Mouse (Mus musculus): ENCODE measurements around the gene Mn1. TPM values are rescaled to one million over a fixed set of nuclear protein-coding genes. Genes with fewer than 3 reads are reported as not detected.
A peak's percentile ranks its signal among the peaks of the same experiment; 100 is the strongest.

Mn1 gene
- polyA plus RNA-seq, 1 experiment from 2014 or later, result 11.9 TPM

DNA sequence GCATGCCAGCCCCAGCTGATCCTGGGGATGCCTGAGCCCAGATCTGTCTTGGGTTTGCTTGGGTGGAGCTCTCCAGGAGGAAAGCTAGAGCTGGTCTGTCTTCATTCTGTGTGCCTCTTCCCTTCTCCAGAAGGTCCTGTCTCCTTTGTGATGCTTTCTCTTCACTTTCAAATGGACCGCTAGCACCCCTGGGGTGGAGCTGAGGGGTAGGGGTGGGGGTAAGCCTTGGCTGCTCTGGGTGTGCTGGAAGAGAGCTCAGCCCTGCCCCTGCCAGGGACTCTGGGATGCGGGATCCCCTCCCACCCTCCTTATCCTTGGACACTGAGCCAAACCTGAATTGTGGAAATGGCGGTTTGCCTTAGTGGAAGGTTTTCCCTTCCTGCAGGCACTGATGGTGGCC lies 21.2 kb downstream of the Mn1 start:
- whole genome bisulfite sequencing, result 70% methylated on average over 3 of the region's 3 CpGs
- Histone ChIP-seq H3K27ac (no peak overlapping the region), H3K4me2 (no peak overlapping the region), H3K9ac (no peak overlapping the region), H3K4me3 (replicated peaks) (no peak overlapping the region), H3K27me3 (replicated peaks) (no peaks in the 10 kb centered on the region), H3K4me1 (peaks cover 25% of the 10 kb centered on the region), H3K36me3 (no peaks in the 10 kb centered on the region), H3K9me3 (no peaks in the 10 kb centered on the region)
- no peak for ATAC-seq (ENCODE audit: insufficient read depth, low FRiP score, low read depth)

DNA sequence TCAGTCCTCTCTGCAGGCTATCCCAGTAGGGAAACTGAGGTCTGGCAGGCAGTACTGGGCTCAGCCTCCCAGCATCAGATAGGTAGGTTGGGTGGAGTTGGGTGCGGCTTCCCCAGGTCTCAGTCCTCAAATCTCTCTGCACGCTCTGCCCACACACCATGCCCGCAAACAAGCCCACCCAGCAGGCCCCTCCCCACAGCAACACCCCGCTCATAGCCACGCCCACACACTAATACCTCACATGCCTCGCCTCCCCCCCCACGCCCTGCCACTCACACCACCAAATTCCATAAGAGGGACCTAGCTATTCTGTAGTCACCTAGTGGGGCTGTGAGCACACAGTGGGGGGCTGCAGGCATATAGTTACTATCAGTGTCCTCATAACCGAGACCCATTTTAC lies 21.7 kb downstream of the Mn1 start:
- Histone ChIP-seq H3K4me3 (replicated peaks) (no peak overlapping the region), H3K27ac (no peak overlapping the region), H3K27me3 (replicated peaks) (no peaks in the 10 kb centered on the region), H3K4me1 (peaks cover 22% of the 10 kb centered on the region), H3K4me2 (no peak overlapping the region), H3K9ac (no peak overlapping the region), H3K9me3 (no peaks in the 10 kb centered on the region), H3K36me3 (no peaks in the 10 kb centered on the region)
- ATAC-seq (ENCODE audit: insufficient read depth, low FRiP score, low read depth), result no peak
- 87% methylated on average over 8 of the region's 8 CpGs for WGBS

DNA sequence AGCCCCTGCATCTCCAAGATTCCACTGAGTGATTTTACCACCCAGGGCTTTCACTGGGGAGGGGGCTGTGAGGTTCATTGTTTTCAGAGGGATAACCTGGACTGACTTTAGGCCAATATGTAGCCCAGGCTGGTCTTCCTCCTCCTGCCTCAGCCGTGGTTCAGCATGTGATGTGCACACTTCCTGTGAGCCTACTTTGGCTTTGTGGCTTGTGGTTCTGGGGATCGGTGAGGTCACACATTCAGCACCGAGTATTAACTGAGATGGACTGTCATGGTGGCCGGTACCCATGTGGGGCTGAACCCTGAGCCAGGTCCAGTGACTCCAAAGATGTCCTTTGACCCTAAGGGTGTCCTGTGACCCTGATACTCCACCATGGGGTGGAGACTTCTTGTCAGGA lies 23.1 kb downstream of the Mn1 start:
- no peaks in the 10 kb centered on the region for H3K36me3 ChIP-seq
- H3K9ac ChIP-seq, result no peak overlapping the region
- peaks cover 9% of the 10 kb centered on the region; the same call in 1 of the 2 replicates for H3K4me1 ChIP-seq
- 73% methylated on average over 4 of the region's 4 CpGs for WGBS
- no peak overlapping the region for H3K4me3 ChIP-seq (replicated peaks)
- ATAC-seq (ENCODE audit: insufficient read depth, low FRiP score, low read depth), result no peak
- no peak overlapping the region for H3K4me2 ChIP-seq
- H3K27ac ChIP-seq, result no peak overlapping the region
- H3K9me3 ChIP-seq, result no peaks in the 10 kb centered on the region
- no peaks in the 10 kb centered on the region for H3K27me3 ChIP-seq (replicated peaks)

DNA sequence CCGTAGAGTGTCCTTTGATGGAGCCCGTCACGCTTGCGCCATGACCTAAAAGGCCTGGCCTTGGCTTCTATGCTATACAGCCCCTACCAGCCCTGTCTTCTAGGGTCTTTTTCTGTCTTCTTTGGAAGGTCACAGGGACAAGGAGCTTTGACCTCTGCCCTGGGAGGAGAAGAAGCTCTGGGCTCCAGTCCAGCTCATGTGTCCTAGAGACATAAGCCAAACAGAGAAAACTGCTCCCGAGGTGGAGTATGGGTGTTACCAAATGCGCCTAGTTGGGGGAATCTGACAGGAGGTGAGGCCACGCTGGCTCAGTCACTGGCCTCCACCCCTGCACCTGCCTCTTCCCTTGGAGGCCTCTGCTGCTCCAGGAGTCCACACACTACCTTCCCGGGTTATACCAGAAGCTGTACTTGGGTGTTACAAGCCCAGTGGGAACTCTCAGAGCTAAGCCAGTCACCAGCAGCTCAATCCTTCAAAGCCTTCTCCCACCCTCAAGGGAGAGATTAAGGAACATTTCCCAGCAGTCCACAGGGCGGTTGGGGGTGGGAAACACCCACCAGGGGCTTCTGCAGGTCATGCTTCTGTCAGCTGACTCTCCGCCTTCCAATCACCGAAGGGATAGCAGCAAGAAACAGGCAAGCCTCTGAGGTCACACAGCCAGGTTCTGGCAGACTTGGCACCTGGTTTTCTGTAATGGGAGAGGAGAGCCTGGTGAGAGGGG lies 25.1 kb downstream of the Mn1 start:
- WGBS, result 73% methylated on average over 11 of the region's 11 CpGs
- H3K9ac ChIP-seq, result no peak overlapping the region

DNA sequence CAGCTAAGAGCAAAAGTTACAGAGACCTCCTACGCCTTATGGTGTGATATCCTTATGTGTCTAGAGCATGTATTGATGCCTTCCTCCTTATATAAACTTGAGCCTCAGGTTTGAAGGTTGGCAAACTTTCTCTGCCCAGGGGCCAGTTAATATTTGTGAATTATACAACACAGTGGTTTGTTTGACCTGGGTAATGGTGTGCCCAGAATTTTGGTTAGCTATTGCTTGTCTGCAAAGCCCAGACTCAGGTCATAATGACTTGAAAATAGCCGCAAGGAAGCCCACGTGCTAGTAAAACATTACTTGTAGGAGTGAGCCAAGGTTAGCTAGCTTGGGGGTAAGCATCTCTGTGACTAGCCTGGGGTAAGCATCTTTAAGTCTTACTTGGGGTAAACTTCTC lies 26.5 kb downstream of the Mn1 start:
- WGBS, result 88% methylated on average over 3 of the region's 3 CpGs
- Histone ChIP-seq H3K27me3 (replicated peaks) (no peaks in the 10 kb centered on the region), H3K4me3 (replicated peaks) (no peak overlapping the region), H3K36me3 (no peaks in the 10 kb centered on the region), H3K9ac (no peak overlapping the region), H3K9me3 (no peaks in the 10 kb centered on the region), H3K4me1 (peaks cover 9% of the 10 kb centered on the region; the same call in 1 of the 2 replicates), H3K27ac (no peak overlapping the region), H3K4me2 (no peak overlapping the region)
- no peak for ATAC-seq (ENCODE audit: insufficient read depth, low FRiP score, low read depth)

More for the DNA sequence above, 25.1 kb downstream of the Mn1 start:
- Histone ChIP-seq H3K9me3 (no peaks in the 10 kb centered on the region), H3K4me1 (peaks cover 9% of the 10 kb centered on the region; the same call in 1 of the 2 replicates), H3K27ac (no peak overlapping the region), H3K4me3 (replicated peaks) (no peak overlapping the region), H3K4me2 (no peak overlapping the region), H3K27me3 (replicated peaks) (no peaks in the 10 kb centered on the region), H3K36me3 (no peaks in the 10 kb centered on the region)
- no peak for ATAC-seq (ENCODE audit: insufficient read depth, low FRiP score, low read depth)

DNA sequence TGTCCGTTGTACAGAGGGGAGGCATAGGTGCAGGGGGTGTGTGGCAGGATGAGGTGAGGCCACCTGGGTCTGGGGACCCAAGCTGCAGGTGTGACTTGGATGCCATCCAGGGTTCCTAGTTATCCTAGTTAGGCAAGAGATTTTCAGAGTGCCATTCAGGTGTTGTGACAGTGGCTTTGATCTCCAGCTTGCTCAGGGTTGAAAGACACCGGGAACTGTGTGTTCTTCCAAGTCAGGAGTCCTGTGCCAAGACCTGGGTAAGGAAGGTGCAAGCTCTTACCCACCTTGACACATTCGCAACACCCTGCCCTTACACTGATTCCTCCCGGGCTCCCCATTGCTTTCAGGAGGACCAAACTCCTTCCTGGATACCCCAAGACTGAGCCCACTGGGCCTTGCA lies 27.2 kb downstream of the Mn1 start:
- H3K27me3 ChIP-seq (replicated peaks), result no peaks in the 10 kb centered on the region
- H3K9ac ChIP-seq, result no peak overlapping the region
- WGBS, result 75% methylated on average over 4 of the region's 4 CpGs
- no peaks in the 10 kb centered on the region for H3K36me3 ChIP-seq
- H3K4me3 ChIP-seq (replicated peaks), result no peak overlapping the region
- ATAC-seq (ENCODE audit: insufficient read depth, low FRiP score, low read depth), result no peak
- no peaks in the 10 kb centered on the region for H3K9me3 ChIP-seq
- peaks cover 9% of the 10 kb centered on the region; the same call in 1 of the 2 replicates for H3K4me1 ChIP-seq
- no peak overlapping the region for H3K4me2 ChIP-seq
- no peak overlapping the region for H3K27ac ChIP-seq

DNA sequence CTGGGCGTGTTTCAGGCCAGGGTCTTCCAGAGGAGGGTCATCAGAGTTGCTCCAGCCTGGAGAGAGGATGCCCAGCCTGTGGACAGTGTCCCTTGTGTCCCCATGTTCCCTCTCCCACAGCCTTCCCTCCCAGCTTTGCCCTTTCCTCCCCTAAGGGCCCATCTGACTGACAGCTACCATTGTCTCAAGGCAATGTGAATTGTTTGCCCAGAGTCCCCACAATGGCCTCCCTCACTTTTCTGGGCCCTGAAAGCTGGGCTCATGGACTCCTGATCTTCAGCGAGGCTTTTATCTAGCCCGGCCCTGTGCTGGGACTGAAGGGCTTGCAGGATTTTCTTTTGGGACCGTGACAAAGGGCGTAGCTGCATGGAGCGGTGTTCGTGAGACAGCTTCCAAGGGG lies 29.5 kb downstream of the Mn1 start:
- H3K4me1 ChIP-seq, result peaks cover 6% of the 10 kb centered on the region; the same call in 1 of the 2 replicates
- no peaks in the 10 kb centered on the region for H3K36me3 ChIP-seq
- ATAC-seq (ENCODE audit: insufficient read depth, low FRiP score, low read depth), result no peak
- no peak overlapping the region for H3K4me2 ChIP-seq
- H3K27ac ChIP-seq, result no peak overlapping the region
- no peak overlapping the region for H3K9ac ChIP-seq
- no peaks in the 10 kb centered on the region for H3K27me3 ChIP-seq (replicated peaks)
- no peaks in the 10 kb centered on the region for H3K9me3 ChIP-seq
- 70% methylated on average over 7 of the region's 7 CpGs for WGBS
- no peak overlapping the region for H3K4me3 ChIP-seq (replicated peaks)

DNA sequence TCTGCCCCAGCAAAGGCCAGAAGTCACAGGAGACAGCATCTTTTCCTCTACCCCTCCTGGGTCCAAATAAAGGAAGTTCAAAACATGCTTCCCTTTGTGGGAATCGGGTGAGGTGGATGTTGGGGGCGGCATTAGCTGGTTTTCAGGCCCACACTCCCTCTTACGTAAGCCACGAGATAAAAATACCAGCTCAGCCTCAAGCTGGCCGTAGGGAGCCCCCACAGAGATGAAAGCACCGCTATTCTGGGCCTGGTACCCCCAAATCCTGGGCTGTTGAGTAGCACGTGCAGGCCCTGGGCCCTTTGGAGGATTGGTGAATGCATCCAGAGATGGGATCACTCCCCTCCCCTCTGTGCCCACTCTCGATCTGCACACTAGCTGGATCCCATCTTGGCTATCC lies 32.5 kb downstream of the Mn1 start:
- Histone ChIP-seq H3K4me3 (replicated peaks) (no peak overlapping the region), H3K4me2 (no peak overlapping the region), H3K27ac (no peak overlapping the region), H3K36me3 (no peaks in the 10 kb centered on the region), H3K9ac (no peak overlapping the region), H3K9me3 (no peaks in the 10 kb centered on the region), H3K4me1 (no peaks in the 10 kb centered on the region), H3K27me3 (replicated peaks) (no peaks in the 10 kb centered on the region)
- 64% methylated on average over 8 of the region's 8 CpGs for WGBS
- no peak for ATAC-seq (ENCODE audit: insufficient read depth, low FRiP score, low read depth)

DNA sequence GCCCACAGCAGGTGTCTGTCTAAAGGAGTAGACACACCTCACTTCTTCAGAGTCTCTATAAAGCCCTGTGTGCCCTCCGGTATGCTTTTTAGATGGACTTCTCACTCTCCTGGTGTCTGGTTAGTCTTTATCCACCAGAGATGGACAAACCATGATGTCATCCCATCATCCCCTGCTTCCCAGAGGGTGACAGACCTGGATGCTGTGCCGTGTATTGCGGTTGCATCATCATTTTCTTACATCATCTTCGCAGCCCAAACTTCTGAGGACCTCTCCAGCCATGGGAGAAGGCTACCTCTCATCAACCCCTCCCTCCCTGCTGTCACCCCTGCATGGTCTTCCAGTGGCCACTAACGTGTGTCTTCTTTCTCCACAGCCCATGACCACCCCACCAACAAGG lies 37.1 kb downstream of the Mn1 start:
- WGBS, result 81% methylated on average over 5 of the region's 5 CpGs
- Histone ChIP-seq H3K27ac (no peak overlapping the region), H3K4me3 (replicated peaks) (no peak overlapping the region), H3K9ac (no peak overlapping the region), H3K36me3 (no peaks in the 10 kb centered on the region), H3K4me1 (no peaks in the 10 kb centered on the region), H3K9me3 (no peaks in the 10 kb centered on the region), H3K27me3 (replicated peaks) (no peaks in the 10 kb centered on the region), H3K4me2 (no peak overlapping the region)
- ATAC-seq (ENCODE audit: insufficient read depth, low FRiP score, low read depth), result no peak

DNA sequence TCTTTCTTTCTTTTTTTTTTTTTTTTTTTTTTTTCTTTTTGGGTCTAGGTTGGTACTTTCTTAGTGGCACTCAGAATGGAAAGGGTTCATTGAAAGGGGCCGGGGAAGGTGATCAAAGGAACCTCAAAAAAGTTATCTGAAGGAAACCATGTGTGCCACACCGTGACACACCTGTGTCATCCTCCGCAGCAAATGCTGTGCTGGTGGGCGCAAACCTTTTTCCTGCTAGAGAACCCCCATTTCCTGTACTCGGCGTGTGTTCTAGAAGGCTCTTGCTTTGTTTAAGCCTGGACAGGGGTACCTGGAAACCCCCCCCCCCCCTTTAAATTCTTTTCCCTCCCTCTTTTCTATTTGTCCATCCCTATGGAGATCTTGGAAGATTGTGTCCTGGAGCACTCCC lies 37.7 kb downstream of the Mn1 start:
- ATAC-seq (ENCODE audit: insufficient read depth, low FRiP score, low read depth), result no peak
- H3K4me2 ChIP-seq, result no peak overlapping the region
- no peaks in the 10 kb centered on the region for H3K4me1 ChIP-seq
- no peaks in the 10 kb centered on the region for H3K36me3 ChIP-seq
- 88% methylated on average over 6 of the region's 6 CpGs for WGBS
- H3K9me3 ChIP-seq, result no peaks in the 10 kb centered on the region
- no peak overlapping the region for H3K9ac ChIP-seq
- H3K27ac ChIP-seq, result no peak overlapping the region
- H3K4me3 ChIP-seq (replicated peaks), result no peak overlapping the region
- H3K27me3 ChIP-seq (replicated peaks), result no peaks in the 10 kb centered on the region

DNA sequence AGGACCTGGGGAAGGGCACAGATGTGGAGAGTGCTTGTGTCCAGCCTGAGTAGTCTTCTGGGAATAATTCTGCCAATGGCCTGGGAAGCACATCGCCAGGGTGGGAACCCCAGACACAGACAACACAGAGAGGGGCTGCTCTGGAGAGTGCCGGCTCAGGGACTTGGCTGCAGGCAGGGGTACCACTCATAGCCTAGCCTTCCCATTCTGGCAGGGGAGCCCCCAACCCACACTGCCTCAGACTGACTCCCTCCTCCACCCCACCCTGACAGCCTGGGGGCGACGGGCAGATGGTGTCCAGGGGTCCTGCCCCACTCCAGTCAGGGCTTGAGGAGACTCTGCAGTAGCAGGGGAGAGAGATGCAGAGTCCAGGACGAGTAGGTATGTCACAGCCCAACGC lies 41.5 kb downstream of the Mn1 start:
- 88% methylated on average over 6 of the region's 6 CpGs for WGBS
- no peak for ATAC-seq (ENCODE audit: insufficient read depth, low FRiP score, low read depth)

DNA sequence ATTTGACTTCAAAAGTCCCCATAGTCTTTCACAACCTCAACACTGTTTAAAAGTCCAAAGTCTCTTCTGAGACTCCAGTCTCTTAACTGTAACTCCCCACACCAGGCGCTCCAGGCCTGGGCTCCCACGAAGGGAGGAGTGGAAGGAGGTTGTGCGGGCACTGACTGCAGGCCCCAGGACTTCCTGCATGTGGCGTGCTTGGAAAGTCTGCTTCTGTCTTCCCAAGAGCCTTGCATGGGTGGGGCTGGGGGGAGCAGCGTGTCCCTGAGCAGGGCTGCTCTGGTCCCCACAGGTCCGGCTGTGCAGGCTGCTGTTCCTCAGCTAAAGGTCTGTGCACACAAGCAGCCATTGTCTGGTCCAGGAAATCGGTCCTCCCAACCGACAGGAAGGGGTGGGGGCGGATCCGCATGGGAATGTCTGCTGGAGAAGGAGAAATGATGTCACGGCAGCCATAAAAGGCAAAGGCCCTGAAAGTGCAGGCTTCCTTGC lies 48.7 kb downstream of the Mn1 start:
- H3K4me1 ChIP-seq, result no peaks in the 10 kb centered on the region
- 0 out of 2 replicates have a peak overlapping the region, but pooled peaks have one; percentile 35 for H3K27ac ChIP-seq
- WGBS, result 51% methylated on average over 11 of the region's 11 CpGs
- no peak overlapping the region for H3K4me3 ChIP-seq (replicated peaks)
- no peaks in the 10 kb centered on the region for H3K9me3 ChIP-seq
- peak; percentile 51 for ATAC-seq (ENCODE audit: insufficient read depth, low FRiP score, low read depth)
- H3K9ac ChIP-seq, result no peak overlapping the region
- H3K4me2 ChIP-seq, result no peak overlapping the region
- no peaks in the 10 kb centered on the region for H3K36me3 ChIP-seq
- no peaks in the 10 kb centered on the region for H3K27me3 ChIP-seq (replicated peaks)

More for the DNA sequence above, 41.5 kb downstream of the Mn1 start:
- no peak overlapping the region for H3K27ac ChIP-seq
- H3K4me2 ChIP-seq, result no peak overlapping the region
- no peak overlapping the region for H3K4me3 ChIP-seq (replicated peaks)
- H3K9me3 ChIP-seq, result no peaks in the 10 kb centered on the region
- H3K27me3 ChIP-seq (replicated peaks), result no peaks in the 10 kb centered on the region
- H3K4me1 ChIP-seq, result no peaks in the 10 kb centered on the region
- H3K36me3 ChIP-seq, result no peaks in the 10 kb centered on the region
- no peak overlapping the region for H3K9ac ChIP-seq

Measured in stomach, embryonic 15.5 days (tissue).